Mouse (Mus musculus): ENCODE data around the gene Alyref2. TPM values are rescaled to one million over a fixed set of nuclear protein-coding genes. Genes with fewer than 3 reads are reported as not detected.

Gene Alyref2
- polyA plus RNA-seq, 1 experiment from 2014 or later: 21.0 TPM

DNA sequence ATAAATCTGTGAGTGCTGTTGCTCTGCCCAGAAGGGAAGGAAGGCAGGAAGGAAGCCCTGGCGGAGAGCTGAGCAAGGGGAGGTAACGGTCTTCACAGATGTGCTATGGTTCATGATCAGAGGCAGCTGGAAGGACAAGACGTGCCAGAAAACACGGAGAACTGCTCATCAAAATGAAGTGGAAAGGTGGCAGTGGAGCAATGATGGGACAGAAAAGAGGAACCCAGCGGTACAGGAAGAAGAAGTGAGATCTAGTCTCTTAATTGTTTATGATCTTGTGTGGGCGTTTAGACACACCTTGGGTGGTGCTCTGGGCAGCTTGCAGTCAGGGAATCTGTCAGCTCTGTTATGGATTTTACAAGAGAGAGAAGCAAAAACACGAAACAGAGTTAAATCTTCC is 48.0 kb downstream of the Alyref2 start:
- Histone ChIP-seq H3K36me3 (no peaks in the 10 kb centered on the region), H3K27me3 (no peaks in the 10 kb centered on the region), H3K4me2 (replicated peaks) (no peak overlapping the region), H3K4me1 (peaks cover 3% of the 10 kb centered on the region; the same call in 1 of the 2 replicates), H3K9me3 (replicated peaks) (no peaks in the 10 kb centered on the region), H3K4me3 (no peak overlapping the region), H3K27ac (no peak overlapping the region), H3K9ac (no peak overlapping the region)
- ATAC-seq (ENCODE audit: low FRiP score): no peak
- 77% methylated on average over 7 of the region's 7 CpGs for WGBS

DNA sequence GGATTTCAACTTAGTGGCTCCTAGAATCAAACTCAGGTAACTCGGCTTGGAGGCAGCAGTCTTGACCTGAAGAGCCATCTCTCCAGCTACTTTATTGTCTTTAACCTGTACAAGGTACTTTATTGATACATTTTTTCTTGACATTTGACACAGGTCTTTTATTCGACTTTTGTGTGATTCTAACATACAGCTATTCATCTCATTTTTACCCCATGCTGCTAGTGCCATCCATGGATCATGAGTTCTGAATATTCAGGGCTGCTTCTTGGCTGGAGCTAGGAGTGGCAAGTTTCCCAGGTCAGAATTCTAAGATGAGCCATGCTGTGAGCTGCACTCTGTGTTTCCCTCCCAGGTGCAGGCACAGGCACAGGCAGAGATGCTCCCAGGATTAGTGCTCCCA is 49.0 kb downstream of the Alyref2 start:
- Histone ChIP-seq H3K4me1 (peaks cover 3% of the 10 kb centered on the region; the same call in 1 of the 2 replicates), H3K27me3 (no peaks in the 10 kb centered on the region), H3K9me3 (replicated peaks) (no peaks in the 10 kb centered on the region), H3K4me2 (replicated peaks) (no peak overlapping the region), H3K27ac (no peak overlapping the region), H3K9ac (no peak overlapping the region), H3K36me3 (no peaks in the 10 kb centered on the region), H3K4me3 (no peak overlapping the region)
- ATAC-seq (ENCODE audit: low FRiP score): no peak
- WGBS: 89% methylated on average over 2 of the region's 2 CpGs

DNA sequence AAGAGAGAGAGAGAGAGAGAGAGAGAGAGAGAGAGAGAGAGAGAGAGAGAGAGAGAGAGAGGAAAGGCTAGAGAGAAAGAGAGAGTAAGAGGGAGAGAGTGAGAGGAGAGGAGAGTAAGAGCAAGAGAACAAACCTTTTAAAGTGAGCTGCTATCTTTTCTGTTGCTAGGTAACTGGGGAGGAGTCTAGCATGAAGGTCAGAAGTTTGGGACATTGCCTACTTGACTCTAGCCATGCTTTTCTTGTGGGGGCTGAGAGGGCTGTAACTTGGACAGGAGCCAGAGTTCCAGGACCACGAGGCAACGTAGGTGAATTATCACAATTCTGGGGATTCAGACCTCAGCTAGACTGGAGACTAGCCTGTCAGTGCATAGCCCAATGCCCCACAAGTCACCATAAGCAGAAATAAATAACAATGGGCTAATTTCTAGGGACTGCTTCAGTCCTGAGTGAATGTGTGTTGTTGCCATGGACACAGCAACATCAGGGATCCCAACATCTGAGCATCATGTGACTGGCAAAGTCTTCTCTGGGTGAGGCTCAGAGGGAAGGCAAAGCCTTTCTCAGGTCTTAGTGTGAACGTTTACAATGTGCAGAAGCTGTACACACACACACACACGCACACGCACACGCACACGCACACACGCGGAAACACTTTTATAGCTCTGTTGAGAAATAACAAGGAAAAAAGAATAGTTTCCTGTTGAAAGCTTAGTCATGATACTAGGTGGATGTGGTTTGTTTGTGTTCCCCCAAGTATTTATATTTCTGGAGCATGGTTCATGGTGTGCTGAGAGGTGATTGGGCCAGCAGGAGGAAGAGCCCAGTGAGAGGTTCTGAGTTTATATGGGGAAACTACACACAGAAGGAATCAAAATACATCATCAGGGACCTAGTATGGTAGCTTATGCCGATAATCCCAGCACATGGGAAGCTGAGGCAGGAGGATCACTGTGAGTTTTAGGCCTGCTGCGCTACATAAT is 50.4 kb downstream of the Alyref2 start:
- no peak overlapping the region for H3K27ac ChIP-seq
- WGBS: 78% methylated on average over 11 of the region's 11 CpGs
- no peaks in the 10 kb centered on the region for H3K9me3 ChIP-seq (replicated peaks)
- no peak overlapping the region for H3K9ac ChIP-seq
- no peak for ATAC-seq (ENCODE audit: low FRiP score)
- H3K4me3 ChIP-seq: no peak overlapping the region
- peaks cover 3% of the 10 kb centered on the region; the same call in 1 of the 2 replicates for H3K4me1 ChIP-seq
- no peaks in the 10 kb centered on the region for H3K36me3 ChIP-seq
- H3K27me3 ChIP-seq: no peaks in the 10 kb centered on the region
- H3K4me2 ChIP-seq (replicated peaks): no peak overlapping the region

Other genes with a start within 250 kb of the Alyref2 start
- 83.6 and 85.6 TPM in 2 replicates for gene B4galt3, start 233.2 kb upstream of the Alyref2 start, polyA plus RNA-seq (2016; fragmentation: Nextera tagmentation; extraction: Ambion mirVana)
- 60.5 and 60.9 TPM in 2 replicates for gene Ppox, start 222.3 kb upstream of the Alyref2 start, polyA plus RNA-seq (2016; fragmentation: Nextera tagmentation; extraction: Ambion mirVana)
- 114 and 117 TPM in 2 replicates for gene Usp21, start 215.5 kb upstream of the Alyref2 start, polyA plus RNA-seq (2016; fragmentation: Nextera tagmentation; extraction: Ambion mirVana)
- 106 and 108 TPM in 2 replicates for gene Ufc1, start 208.5 kb upstream of the Alyref2 start, polyA plus RNA-seq (2016; fragmentation: Nextera tagmentation; extraction: Ambion mirVana)
- 54.6 and 58.9 TPM in 2 replicates for gene Dedd, start 174.3 kb upstream of the Alyref2 start, polyA plus RNA-seq (2016; fragmentation: Nextera tagmentation; extraction: Ambion mirVana)
- gene Nit1, start 157.8 kb upstream of the Alyref2 start, polyA plus RNA-seq (2016; fragmentation: Nextera tagmentation; extraction: Ambion mirVana): 47.4 and 48.1 TPM in 2 replicates
- 134 and 149 TPM in 2 replicates for gene Pfdn2, start 157.8 kb upstream of the Alyref2 start, polyA plus RNA-seq (2016; fragmentation: Nextera tagmentation; extraction: Ambion mirVana)
- 2.0 and 3.6 TPM in 2 replicates for gene Klhdc9, start 142.7 kb upstream of the Alyref2 start, polyA plus RNA-seq (2016; fragmentation: Nextera tagmentation; extraction: Ambion mirVana)
- gene Nectin4, start 133.4 kb upstream of the Alyref2 start, polyA plus RNA-seq (2016; fragmentation: Nextera tagmentation; extraction: Ambion mirVana): 1.6 and 1.7 TPM in 2 replicates
- gene Arhgap30, start 114.5 kb upstream of the Alyref2 start, polyA plus RNA-seq (2016; fragmentation: Nextera tagmentation; extraction: Ambion mirVana): 0.83 and 0.98 TPM in 2 replicates
- 175 and 182 TPM in 2 replicates for gene Usf1, start 92.2 kb upstream of the Alyref2 start, polyA plus RNA-seq (2016; fragmentation: Nextera tagmentation; extraction: Ambion mirVana)
- gene Tstd1, start 84.6 kb upstream of the Alyref2 start, polyA plus RNA-seq (2016; fragmentation: Nextera tagmentation; extraction: Ambion mirVana): 8.1 and 9.4 TPM in 2 replicates
- gene F11r, start 65.9 kb upstream of the Alyref2 start, polyA plus RNA-seq (2016; fragmentation: Nextera tagmentation; extraction: Ambion mirVana): 14.5 and 18.6 TPM in 2 replicates
- not detected in 2 replicates for gene Itln1, start 31.8 kb downstream of the Alyref2 start, polyA plus RNA-seq (2016; fragmentation: Nextera tagmentation; extraction: Ambion mirVana)
- 0.08 TPM in 1 of 2 replicates, not detected in the other for gene Cd244a, start 55.7 kb downstream of the Alyref2 start, polyA plus RNA-seq (2016; fragmentation: Nextera tagmentation; extraction: Ambion mirVana)
- not detected in 2 replicates for gene Ly9, start 103.9 kb downstream of the Alyref2 start, polyA plus RNA-seq (2016; fragmentation: Nextera tagmentation; extraction: Ambion mirVana)
- not detected in 2 replicates for gene Slamf7, start 149.6 kb downstream of the Alyref2 start, polyA plus RNA-seq (2016; fragmentation: Nextera tagmentation; extraction: Ambion mirVana)
- gene Cd48, start 178.5 kb downstream of the Alyref2 start, polyA plus RNA-seq (2016; fragmentation: Nextera tagmentation; extraction: Ambion mirVana): 0.48 and 0.52 TPM in 2 replicates

Data from hindbrain, embryonic 12.5 days (tissue).